Mouse (Mus musculus) T-cell, adult 2 months (primary cell): ENCODE data around the gene Tubb5.

Experiments
- DNase-seq: peaks from one replicate; pipeline ENCODE4 v3.0.0; 2022; ENCODE audit warnings: low spot score

Tubb5 gene

DNA sequence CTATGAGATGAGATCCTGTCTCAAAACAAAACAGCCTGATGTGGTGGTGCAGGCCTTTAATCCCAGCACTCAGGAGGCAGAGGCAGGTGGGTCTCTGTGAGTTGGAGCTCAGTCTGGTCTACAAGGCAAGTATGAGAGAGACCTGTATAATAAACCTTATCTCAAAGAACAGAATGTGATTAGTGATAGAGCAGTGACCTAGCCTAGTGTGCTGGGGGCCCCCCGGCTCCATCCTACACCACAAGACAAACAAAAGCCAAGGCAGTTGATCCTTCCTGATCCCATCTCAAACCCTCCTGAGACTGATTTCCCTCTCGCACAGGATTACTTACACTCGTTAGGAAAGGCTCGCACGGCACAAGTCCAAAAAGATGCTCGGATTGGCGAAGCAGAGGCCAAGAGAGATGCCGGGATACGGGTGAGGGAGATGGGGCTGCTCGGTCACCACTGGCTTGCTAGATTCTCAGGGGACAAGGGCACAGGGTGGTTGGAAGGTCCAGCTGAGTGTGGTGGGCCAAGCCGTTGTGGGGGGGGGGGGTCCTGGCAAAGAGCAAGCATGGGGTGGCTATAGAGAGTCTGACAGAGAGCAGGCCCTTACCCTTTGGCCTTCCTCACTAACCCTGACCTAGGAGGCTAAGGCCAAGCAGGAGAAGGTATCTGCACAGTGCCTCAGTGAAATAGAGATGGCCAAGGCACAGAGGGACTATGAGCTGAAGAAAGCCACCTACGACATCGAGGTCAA, 12.8 kb downstream of the Tubb5 start:
- DNase-seq: no peak

DNA sequence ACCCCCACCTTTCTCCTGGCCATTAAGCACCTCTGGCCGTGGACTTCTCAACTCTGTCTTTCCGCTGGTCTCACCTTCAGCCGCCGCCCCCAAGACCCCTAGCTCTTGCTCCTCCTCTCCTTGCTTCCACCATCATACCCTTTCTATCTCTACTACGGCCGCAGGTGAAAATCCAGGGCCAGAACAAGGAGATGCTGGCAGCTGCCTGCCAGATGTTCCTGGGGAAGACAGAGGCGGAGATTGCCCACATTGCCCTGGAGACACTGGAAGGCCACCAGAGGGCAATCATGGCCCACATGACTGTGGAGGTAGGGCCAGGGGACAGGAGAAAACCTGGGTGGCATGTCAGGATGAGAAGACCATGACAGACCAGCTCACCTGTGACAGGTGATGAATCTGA, 13.7 kb downstream of the Tubb5 start:
- no peak for DNase-seq

DNA sequence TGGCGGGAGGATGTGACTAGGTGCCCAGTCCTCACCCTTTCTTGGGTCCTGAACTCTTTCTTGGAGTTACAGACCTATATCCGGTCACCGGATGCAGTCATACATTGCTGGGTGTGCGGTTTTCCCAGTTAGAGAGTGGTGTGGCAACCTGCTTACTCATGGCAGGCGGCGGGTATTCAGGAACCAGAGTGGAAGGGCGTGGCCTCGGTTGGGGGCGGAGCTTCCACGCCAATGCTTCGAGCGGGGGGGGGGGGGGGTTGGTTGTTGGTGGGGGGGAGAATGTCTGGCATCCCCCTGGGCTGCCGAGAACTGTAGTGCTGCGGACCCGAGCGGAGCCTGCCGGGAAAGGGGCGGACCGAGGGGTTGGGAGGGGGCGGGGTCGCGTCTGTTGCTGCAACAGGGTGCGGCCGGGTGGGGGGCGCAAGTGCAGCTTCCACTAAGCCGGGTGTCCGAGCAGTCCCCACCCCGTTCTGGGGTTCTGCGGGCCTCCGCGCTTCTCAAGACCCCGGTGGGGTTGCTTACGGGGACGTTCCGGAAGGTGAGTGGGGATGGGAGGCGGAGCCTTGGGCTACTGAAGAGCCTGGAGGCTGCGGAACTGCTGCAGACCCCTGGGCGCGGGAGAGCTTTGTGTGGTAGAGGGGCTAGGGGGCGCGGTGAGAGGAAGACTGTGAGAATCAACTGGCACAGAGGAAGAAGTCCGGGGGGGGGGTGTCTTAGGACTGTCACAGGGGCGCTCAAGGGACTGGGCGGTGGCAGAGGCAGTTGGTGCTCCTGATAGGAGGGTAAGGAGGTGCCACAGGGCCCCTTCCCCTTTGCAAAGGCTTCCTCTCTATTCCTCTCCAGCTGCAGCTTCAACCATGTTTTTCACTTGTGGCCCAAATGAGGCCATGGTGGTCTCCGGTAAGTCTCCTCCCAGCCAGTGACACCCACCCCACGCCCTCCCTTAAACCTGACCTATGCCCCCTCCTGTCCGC, 14.9 kb downstream of the Tubb5 start, which contains the start of gene Flot1:
Gene Flot1 (plus strand): TSS at position 267 of the 974 bp plus-strand sequence.
- DNase-seq: peak; percentile 79

DNA sequence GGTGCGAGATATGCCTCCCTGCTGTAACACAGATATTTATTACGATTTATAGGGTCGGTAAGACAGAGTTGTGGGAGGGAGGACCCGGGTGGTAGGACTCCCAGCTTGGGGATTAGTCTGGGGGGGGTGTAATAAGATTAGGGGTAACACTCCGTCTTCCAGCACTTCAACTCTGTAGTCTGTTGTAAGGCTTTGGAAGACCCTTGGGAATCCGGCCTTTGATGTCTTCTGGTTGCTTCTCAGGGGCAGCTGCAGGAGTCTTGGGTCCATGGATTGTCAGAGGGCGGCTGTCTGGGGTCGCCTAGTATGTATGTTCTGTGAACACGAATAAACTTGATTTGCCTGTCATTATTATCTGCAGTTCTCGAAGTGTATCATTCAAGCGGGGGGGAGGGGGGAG, 15.5 kb downstream of the Tubb5 start:
- DNase-seq: no peak

DNA sequence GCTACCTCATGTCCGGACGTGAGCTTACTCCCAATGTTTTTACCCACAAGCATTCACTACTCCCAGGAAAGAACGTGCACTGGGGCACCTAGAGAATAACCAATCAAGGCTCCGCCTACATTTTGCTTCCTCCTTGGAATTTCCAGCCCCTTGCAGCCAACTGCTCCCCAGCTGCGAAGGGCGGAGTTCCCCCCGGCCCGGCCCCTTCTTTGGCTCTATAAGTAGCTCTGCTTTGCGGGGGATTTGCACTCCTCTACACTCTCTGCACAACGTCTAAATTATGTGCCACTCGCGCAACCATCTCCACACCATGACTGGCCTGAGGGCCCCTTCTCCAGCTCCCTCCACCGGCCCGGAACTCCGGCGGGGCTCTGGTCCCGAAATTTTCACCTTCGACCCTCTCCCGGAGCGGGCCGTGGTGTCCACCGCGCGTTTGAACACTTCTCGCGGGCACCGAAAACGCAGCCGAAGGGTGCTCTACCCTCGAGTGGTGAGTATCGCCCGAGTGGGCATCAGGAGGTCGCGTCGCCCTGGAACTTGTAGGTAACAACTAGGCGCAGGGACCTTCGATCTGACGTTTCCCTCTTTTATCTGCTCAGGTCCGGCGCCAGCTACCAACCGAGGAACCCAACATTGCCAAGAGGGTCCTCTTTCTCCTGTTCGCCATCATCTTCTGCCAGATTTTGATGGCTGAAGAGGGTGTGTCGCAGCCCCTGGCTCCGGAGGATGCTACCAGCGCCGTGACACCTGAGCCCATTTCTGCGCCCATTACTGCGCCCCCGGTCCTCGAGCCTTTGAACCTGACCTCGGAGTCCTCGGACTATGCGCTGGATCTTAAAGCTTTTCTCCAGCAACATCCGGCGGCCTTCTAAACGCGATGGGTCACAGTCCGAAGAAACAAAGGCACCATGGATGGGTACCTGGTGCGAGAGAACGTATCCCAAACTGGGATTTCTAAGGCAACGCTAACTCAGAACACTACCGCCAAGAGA, 16.4 kb downstream of the Tubb5 start, which contains the start of gene Ier3:
Gene Ier3 (plus strand): TSS at position 246 of the 992 bp plus-strand sequence.
- peak; percentile 45 for DNase-seq

DNA sequence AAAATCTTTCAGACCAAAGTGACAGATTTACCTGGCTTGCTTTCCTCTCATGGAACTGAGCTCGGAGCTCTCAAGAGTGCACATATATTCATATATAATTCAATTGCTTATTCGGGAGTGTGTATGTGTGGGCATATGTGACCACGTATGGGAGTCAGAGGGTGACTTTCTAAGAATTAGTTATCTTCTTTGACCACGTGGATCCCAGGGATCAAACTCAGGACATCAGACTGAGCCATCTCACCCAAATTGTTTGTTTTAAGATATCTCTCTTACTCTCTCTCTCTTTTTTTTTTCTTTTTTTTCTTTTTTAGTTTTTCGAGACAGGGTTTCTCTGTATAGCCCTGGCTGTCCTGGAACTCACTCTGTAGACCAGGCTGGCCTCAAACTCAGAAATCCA, 18.0 kb downstream of the Tubb5 start:
- no peak for DNase-seq

DNA sequence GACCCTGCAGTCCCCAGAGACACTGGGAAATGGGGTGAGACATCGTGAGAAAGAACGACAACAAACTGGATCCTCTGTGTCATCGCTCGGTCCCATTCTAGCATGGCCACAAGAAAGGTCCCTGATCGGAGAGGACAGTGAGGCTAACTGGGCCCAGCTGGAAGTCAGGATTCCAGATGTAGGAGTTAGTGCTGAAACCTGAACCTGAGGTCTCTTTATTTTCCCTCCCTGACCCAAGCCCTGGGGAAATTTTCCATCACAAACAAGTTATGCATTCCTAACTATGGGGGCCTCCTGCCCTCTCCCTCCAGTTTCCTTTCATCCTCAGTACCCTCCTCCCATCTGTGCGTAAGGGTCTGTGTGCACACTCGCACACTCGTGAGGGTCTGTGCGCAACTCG, 20.9 kb downstream of the Tubb5 start:
- DNase-seq: no peak

DNA sequence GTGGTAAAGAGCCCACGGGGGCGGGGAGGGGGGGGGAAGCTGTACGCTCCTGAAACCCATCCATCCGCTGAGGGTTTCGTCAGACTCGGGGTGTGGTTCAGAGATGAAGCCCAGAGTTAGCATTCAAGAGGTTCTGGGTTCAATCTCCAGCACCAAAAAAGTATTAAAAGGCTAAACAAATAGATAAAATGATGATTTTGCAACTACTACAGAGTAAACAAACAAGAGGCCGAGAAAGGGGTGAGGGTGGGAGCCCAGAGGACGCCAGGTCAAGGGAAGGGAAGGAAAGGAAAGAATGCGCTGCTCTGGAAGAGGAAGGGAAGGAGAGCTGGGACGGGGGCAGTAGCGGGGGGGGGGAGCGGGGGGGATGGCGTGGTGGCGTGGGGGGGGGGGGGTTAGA, 21.4 kb downstream of the Tubb5 start:
- no peak for DNase-seq

DNA sequence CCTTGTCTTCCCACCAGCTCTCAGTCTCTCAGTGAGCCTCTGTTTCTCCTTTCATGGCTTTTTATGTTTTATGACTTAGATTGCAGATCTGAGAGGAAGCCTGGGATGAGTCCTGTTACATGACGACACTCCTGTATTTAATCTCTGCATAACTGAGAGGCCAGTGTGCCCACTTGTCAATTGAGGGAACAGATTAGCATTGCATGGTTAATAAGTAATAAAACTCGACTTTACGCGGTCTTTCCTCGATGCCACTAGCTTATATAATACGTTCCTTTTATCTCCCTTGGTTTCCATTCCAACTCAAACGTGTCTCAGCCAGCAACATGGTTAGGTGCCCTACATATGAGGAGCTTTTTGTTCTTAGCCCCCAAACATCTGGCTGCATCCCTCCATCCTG, 22.3 kb downstream of the Tubb5 start:
- no peak for DNase-seq

DNA sequence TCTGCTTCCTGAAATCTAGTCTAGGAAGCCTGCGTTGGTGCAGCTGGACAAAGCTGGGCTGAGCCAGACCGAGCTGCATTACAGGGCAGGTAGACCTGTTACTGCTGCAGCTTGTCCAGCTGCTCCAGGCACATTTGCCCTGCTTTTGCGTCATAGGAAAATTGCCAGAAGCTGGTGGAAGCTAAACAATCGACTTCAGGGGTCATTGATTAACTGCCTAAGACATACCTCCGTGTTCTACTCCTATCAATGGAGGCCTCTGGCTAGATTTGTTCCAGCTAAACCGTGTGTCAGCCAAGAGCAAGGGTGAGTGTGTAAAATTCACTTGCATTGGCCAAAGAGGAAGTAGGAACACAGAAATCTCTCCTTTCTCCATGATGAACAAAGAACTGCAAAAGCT, 23.4 kb downstream of the Tubb5 start:
- DNase-seq: no peak

DNA sequence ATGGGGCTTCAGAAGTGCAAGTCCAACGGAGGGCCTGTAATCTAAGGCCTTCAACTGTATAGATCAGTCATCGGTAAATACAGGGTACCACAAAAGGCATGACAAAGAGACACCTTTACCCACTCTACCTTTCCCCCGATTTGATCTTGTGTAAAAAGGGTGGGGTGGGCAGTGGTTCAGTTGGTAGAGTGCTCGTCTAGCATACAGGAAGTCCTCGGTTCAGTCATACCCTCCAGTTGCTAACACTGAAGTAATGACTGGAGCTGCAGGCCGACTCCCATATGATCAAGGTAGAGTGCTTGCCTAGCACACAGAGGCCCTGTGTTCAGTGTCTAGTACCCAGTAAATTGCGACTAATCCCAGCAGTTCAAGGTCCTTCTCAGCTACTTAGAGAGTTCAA, 24.5 kb downstream of the Tubb5 start:
- DNase-seq: peak; percentile 67

DNA sequence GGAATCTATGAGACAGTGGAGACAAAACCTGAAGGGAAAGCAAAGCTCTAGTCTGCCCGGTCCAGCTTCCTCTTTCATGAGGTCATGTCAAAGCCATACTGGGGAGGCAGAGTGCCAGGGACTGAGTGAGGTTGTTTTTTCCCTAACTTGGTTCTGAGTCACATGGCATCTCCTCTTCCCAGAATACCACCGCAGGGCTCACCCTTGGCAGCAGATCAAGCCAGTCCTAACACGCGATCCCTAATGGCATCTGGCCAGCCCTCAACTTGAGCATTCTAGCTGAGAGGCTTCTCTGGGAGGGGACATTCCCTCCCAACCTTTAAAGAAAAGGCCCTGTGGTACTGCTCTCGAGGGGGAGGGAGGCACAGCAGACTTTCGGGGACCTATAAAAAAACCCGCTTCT, 24.9 kb downstream of the Tubb5 start:
- DNase-seq: no peak

DNA sequence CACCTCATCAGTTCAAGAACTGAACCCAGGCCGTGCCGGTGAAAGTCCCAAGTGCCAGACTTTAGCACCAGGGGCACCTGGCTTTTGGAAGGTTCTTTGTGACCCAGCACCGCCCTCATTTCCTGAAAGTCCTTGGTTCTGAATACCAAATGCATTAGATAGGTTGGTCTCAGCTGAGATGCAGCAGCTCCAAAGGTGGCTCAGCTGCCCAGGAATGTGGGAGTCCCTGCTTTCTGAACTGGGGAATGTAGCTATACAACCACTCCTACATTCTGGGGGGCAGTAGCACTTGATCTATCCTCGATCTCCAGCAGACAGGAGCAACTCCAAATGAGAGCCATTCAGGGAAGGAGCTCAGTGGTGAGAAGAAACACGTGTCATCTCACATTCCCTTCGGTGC, 25.4 kb downstream of the Tubb5 start:
- DNase-seq: no peak

DNA sequence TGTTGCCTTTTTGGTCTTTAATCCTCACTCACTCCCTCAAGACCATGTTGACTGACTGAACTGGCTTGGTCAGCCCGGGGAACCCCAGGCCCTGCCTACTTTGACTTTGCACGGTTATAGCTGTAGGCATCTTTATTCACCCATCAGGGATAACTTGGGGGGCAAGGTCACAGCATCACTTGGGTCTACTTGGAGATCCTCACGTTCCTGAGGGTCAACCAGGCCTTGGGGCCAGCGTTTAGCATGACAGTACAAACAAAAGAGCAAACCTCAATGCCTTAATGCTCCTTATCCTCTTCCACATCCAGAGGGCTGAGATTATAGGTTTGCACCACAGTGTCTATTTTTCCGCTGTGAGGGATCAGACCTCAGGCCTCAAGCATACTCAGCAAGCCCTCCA, 25.8 kb downstream of the Tubb5 start:
- no peak for DNase-seq

DNA sequence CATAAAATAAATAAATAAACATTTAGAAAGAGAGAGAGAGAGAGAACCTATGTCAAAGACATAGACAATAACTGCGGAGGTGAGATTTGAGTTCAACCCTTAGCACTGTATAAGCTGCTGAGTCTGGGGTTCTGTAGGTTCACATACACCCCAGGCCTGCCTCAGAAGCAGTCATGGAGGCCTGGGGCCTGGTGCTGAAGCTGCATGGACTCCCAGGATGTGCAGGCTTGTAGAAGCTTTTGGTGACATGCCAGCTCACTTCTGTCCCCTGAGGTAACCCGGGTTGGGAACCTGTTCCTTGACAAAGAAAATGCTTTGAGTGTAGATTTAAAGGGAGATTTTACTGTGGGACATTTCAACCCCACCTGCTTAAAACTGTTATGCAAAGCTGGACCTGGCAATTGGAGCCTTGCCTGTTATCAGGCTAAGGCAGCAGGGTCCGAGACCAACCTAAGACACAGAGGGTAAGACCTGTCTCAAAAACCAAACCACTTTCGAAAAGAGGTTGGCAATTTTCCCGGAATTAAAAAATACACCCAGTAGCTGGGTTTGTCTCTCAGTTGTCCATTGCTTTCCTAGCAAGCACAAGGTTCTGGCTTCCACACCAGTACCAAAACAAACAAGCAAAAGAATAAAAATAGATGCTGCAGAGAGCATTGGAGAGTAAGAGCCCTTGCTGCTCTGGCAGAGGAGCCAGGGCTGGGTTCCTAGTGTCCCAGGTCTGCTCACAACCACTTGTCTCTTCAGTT, 27.0 kb downstream of the Tubb5 start:
- DNase-seq: no peak

DNA sequence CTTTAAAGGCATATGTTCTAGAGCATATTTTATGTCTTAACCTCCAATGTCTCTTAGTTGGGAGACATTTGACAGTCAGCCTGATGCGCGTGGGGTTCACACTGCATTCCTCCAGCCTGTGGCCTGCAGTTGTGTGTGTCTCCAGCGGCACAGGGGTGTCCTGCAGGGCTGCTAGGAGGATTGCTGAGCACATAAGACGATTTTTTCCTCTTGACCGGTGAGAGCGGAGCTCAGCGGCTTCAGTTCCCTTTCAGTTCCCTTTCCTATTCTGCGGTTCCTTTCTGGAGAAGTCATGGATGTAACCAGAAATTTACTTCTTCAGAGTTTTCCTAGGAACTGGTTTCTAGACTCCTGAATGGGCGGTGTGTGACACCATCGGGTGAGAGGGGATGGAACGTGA, 28.7 kb downstream of the Tubb5 start:
- no peak for DNase-seq

DNA sequence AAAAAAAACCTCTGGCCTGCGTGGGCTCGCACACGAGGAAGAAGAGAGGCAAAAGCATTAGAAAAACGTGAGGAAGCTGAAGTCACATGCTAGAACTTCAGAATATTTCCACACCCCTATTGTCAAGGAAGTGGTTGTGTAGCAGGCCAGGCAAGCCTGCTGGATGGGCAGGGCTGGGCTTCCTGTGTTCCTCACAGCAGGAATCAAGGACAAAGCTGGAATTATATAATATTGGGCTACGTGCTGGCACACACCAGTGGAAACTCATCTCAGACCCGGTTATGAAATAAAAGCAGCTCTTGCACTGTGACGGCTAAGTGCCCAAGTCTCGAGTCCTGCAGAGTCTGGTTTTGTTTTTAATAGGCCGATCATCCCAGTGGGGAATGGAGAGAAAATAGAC, 30.0 kb downstream of the Tubb5 start:
- no peak for DNase-seq

DNA sequence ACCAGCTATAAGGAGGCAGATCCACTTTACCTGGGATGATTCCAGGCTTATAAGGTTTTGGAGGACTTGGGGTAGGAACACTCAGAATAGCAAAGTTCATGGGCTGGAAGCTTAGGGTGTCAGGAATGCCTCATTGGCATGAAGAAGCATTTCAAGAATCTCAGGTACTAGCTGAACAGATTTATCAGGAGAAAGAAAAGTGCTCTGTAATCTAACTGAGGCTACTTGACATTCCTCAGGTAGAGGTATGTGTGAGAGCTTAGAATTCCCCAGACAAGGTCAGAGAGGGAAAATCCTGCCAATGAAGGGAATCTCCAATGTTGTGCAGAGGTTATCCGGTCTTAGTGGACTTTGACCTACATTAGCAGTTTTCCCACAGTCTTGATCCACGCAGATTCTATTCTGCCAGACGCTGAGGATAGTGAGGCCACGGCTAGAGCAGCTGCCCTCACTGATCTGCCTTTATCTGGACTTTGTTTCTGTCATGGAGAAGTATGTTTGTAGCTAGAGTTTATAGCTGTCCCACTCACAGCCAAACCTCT, 34.2 kb downstream of the Tubb5 start:
- no peak for DNase-seq

DNA sequence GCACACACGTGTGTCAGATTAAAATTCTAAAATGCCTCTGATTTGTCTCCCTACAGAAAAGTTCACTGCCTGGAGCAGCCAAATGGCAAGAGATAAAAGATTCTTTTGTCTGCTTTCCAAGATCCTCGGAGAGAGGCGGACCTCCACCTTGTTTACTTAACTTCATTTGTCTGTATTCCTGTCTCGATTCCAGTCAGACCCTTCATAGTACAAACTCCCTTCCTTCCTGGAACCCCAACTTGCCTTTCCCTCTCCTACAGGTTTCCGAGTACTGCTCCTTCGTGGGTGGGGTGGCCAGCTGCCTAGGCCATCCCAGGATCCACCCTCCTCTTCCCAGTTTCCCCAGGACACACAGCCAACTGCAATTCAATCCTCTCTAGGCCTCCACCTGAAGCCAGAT, 35.1 kb downstream of the Tubb5 start:
- no peak for DNase-seq

DNA sequence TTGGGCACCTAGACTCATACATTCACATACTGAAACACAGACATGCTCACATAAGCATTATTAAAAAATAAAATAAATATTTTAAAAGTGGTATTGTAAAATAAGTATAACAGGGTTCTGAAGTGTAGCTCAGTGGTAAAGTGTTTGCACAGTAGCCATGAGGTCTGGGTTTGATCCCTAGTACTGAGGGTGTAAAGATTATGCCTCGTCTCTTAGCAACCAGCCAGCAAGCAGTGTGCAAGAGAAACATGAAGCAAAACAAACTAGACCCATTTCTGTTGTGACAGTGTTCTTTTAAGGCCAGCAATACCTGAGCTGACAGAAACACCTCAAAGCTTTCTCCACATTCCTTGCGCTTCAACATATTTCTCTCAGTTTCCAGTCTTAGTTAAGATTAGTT, 37.2 kb downstream of the Tubb5 start:
- no peak for DNase-seq

DNA sequence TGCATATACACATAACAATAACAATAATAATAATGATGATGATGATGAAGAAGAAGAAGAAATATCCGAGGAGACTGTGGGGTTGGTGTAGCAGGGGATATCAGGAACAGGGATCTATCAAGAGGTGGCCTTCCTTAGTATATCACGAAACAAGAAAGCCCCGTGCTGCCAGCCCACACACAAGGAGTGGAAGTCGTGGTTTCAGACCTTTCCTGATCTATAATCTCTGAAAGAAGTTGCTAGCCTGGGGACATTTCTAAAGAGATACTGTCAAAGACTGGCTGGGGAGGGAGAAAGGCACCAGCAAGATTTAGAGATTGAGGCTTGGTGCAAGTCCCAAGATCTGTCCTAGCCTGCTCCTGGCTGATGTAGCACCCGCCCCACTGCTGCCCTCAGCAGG, 41.3 kb downstream of the Tubb5 start:
- DNase-seq: no peak
